Mouse (Mus musculus): ENCODE data around the gene Pdp2. TPM values are rescaled to one million over a fixed set of nuclear protein-coding genes. Genes with fewer than 3 reads are reported as not detected.

The Pdp2 gene
- polyA plus RNA-seq, 1 experiment from 2014 or later, result 12.7 TPM

DNA sequence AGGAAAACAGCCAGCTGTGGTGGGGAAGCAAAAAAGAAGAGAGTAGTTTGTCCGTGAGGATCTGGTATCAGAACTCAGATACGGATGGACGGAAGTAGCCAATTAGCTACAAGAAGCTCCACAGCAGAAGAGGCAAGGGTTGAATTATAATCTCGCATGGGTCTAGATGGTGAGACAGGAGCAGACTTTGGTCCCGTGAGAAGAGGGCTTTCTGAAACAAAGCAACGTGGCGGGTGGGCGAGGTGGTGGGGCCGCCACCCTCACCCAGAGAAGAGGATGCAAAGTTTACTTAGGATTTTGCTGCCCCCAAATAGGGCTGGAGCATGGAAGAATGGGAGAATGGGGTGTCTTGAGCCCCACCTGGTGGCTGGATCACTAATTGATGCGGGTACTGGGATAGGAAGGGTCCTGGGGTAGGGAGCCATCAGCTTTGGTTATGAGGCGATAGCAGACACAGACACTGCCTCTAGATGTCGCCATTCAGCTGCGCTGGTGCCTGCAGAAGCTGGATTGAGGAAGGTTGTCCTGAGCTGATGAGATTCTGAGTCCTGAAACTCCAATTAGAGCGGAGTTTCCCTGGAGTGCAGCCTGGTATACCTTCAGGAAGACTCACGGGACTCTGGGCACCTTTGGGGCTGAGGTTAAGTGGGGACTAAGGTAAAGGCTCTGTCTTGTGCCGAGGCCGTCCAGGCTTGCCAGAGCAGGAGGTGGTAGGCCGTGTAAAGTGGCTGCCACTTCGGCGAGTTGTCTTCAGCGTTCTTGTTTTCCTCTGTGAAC is 11.4 kb downstream of the Pdp2 start:
- Histone ChIP-seq H3K27me3 (ENCODE audit: insufficient read depth, poor library complexity, severe bottlenecking) (peaks cover 7% of the 10 kb centered on the region; the same call in 1 of the 2 replicates), H3K36me3 (peaks cover 5% of the 10 kb centered on the region; the same call in 1 of the 2 replicates), H3K9me3 (no peaks in the 10 kb centered on the region), H3K4me3 (peak overlapping the region; percentile 41), H3K4me1 (replicated peaks) (peaks cover 20% of the 10 kb centered on the region), H3K27ac (peak overlapping the region; percentile 50; the same call in 1 of the 2 replicates)
- WGBS, result 21% methylated on average over 21 of the region's 21 CpGs
- peak; percentile 91 for DNase-seq (ENCODE audit: low spot score)

DNA sequence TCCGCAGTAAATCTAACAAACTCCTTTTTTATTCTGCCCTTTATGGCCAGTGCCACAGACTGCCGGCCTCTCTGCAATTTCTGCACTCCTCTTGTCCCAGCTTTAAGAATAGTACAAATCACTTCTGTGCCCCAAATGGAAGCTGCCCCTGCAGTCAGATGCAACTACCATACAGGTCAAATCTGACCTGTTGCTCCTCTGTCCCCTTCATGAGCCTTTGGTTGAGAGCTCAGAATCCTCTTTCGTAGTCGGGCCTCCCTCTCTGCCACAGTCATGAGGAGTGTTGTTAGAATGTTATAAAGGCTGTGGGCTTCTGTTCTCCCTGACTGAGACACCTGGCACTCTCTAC is 12.0 kb downstream of the Pdp2 start:
- WGBS, result 69% methylated on average over 4 of the region's 4 CpGs
- H3K36me3 ChIP-seq, result peaks cover 3% of the 10 kb centered on the region; the same call in 1 of the 2 replicates
- no peak overlapping the region for H3K4me3 ChIP-seq
- H3K4me1 ChIP-seq (replicated peaks), result peaks cover 20% of the 10 kb centered on the region
- H3K9me3 ChIP-seq, result no peaks in the 10 kb centered on the region
- DNase-seq (ENCODE audit: low spot score), result no peak
- H3K27ac ChIP-seq, result no peak overlapping the region
- H3K27me3 ChIP-seq (ENCODE audit: insufficient read depth, poor library complexity, severe bottlenecking), result peaks cover 7% of the 10 kb centered on the region; the same call in 1 of the 2 replicates

DNA sequence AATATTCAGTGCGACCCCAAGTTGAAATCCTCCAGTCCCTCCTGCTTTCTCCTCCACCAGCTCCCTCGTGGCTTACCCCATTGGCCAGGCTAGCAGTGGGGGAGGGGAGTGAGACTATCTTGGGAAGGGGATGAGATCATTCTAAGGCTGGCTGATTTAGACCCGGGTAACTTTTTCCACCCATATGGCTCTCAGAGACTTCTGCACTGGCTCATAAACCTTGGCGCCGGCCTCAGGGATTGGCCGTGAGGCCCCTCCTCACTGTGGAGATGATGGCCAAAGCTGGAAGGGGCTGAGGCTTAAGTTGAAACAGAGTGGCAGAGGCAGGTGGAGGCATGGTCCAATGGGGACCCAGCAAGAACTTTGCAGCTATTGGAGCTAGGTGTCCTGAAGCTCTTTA is 15.1 kb downstream of the Pdp2 start:
- H3K4me1 ChIP-seq (replicated peaks), result peaks cover 22% of the 10 kb centered on the region
- no peaks in the 10 kb centered on the region for H3K36me3 ChIP-seq
- H3K27me3 ChIP-seq (ENCODE audit: insufficient read depth, poor library complexity, severe bottlenecking), result peaks cover 2% of the 10 kb centered on the region; the same call in 1 of the 2 replicates
- H3K4me3 ChIP-seq, result no peak overlapping the region
- WGBS, result 53% methylated on average over 6 of the region's 6 CpGs
- no peaks in the 10 kb centered on the region for H3K9me3 ChIP-seq
- no peak for DNase-seq (ENCODE audit: low spot score)
- no peak overlapping the region for H3K27ac ChIP-seq

DNA sequence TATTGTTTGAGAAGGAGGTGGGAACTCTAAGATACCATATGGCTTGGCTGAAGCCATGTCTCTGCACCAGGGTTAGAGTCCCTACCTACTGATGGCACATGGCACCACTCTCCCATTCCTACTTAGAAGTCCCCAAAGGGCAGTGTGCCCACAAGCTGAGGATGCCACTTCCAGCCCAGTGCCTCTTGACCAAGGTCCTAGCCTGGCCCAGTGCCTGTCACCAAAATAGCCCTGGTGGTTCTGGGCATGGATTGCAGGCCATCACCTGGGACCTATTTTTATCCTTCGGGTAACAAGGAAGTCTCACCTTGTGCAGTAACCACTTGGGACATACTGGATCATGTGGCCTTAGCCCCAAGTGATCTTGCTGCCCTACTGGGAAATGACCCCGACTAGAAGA is 16.7 kb downstream of the Pdp2 start:
- Histone ChIP-seq H3K36me3 (no peaks in the 10 kb centered on the region), H3K9me3 (no peaks in the 10 kb centered on the region), H3K4me1 (replicated peaks) (peaks cover 6% of the 10 kb centered on the region; the same call in 1 of the 2 replicates), H3K4me3 (no peak overlapping the region), H3K27ac (no peak overlapping the region), H3K27me3 (ENCODE audit: insufficient read depth, poor library complexity, severe bottlenecking) (no peaks in the 10 kb centered on the region; the same call in 1 of the 2 replicates)
- whole genome bisulfite sequencing, result 85% methylated on average over 2 of the region's 2 CpGs
- no peak for DNase-seq (ENCODE audit: low spot score)

DNA sequence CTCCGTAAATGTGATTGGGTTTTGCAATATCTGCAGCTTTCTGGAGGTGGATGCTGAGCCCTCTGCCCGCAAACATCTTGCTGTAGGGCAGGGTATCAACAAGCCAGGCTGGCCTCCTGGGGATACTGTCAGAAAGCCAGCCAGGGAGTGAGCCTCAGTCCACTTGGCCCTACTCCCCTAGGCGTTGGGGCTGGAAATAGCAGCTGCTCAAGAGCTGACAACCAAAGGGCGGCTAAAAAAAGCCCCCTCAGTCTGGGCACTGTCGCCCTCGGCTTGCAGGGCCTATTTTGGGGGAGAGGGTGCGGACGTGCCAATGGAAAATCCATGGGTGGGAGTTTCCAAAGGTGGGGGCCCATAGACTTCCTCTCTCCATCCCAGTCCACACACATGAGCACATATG is 18.0 kb downstream of the Pdp2 start:
- 81% methylated on average over 8 of the region's 8 CpGs for WGBS
- H3K27ac ChIP-seq, result no peak overlapping the region
- no peaks in the 10 kb centered on the region for H3K9me3 ChIP-seq
- H3K4me3 ChIP-seq, result no peak overlapping the region
- peaks cover 6% of the 10 kb centered on the region; the same call in 1 of the 2 replicates for H3K4me1 ChIP-seq (replicated peaks)
- DNase-seq (ENCODE audit: low spot score), result no peak
- no peaks in the 10 kb centered on the region; the same call in 1 of the 2 replicates for H3K27me3 ChIP-seq (ENCODE audit: insufficient read depth, poor library complexity, severe bottlenecking)
- H3K36me3 ChIP-seq, result no peaks in the 10 kb centered on the region

DNA sequence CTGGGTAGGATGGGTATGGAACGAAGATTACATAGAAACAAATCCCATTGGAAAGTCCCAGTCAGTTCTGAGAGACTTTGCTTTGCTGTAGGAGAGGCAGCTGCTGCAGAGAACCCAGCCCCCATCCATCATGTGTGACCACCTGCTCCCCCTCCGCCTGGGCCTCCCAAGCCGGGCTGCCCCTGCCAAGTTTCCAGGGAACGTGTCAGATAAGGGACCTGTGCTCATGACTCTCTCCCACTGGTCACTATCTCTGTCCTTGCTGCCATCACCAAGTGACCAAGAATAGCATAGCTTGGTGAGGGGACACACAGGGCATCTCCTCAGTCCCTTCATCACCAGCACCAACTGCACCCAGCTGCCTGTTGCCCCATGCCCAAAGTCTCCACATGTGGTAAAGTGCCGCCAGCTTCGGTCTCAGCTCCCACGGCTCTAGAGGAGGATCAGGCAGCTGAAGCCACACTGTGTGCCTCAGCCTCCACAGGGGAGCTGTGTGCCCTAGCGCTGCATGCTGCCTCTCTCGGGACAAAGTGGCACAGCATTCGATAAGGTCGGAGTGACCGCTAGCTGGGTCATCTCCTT is 19.0 kb downstream of the Pdp2 start:
- WGBS, result 85% methylated on average over 12 of the region's 12 CpGs
- H3K9me3 ChIP-seq, result no peaks in the 10 kb centered on the region
- no peaks in the 10 kb centered on the region for H3K27me3 ChIP-seq (ENCODE audit: insufficient read depth, poor library complexity, severe bottlenecking)
- no peak for DNase-seq (ENCODE audit: low spot score)
- no peaks in the 10 kb centered on the region for H3K36me3 ChIP-seq
- no peak overlapping the region for H3K4me3 ChIP-seq
- H3K27ac ChIP-seq, result no peak overlapping the region
- peaks cover 6% of the 10 kb centered on the region; the same call in 1 of the 2 replicates for H3K4me1 ChIP-seq (replicated peaks)

DNA sequence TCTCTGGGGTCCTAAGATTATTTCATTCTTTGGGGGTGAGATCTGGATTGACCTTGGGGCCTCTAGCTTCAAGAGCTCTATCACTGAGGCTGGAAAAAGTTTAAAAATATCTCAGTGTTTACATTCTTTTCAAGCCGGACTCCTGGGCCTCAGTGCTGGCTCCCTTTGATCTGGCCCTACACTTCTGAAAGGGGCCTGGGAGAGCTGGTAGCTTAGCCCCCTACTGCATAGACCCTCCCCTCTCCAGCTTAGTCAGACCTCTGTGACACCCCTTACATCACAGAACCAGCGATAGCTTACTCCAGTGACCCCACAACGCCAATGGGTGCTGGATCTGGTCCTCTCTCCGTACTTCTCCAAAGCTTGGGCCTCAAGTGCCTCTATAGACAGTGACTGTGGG is 20.4 kb downstream of the Pdp2 start:
- Histone ChIP-seq H3K9me3 (no peaks in the 10 kb centered on the region), H3K4me3 (no peak overlapping the region), H3K27me3 (ENCODE audit: insufficient read depth, poor library complexity, severe bottlenecking) (no peaks in the 10 kb centered on the region), H3K4me1 (replicated peaks) (peaks cover 6% of the 10 kb centered on the region; the same call in 1 of the 2 replicates), H3K36me3 (no peaks in the 10 kb centered on the region), H3K27ac (no peak overlapping the region)
- 79% methylated on average over 4 of the region's 4 CpGs for WGBS
- DNase-seq (ENCODE audit: low spot score), result no peak

DNA sequence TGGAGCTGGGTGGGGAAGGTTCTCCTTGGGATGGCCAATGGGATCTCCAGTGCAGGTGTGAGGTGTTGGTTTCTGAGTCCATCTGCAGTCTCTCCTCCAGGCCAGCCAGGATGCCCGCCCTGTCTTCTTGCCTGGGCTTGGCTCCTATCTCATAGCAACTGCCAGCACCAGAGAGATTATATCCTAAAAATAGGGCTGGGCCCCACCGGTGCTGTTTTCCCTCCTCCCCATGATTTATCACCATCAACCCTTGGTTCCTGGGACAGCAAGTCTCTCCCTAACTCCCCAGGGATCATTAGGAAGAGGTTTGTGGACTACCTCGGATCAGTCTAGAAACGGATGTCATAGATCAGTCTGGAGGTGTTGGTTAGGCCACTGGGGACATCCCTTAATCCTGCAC is 21.9 kb downstream of the Pdp2 start:
- 81% methylated on average over 4 of the region's 4 CpGs for WGBS
- Histone ChIP-seq H3K36me3 (no peaks in the 10 kb centered on the region), H3K4me1 (replicated peaks) (peaks cover 6% of the 10 kb centered on the region; the same call in 1 of the 2 replicates), H3K9me3 (no peaks in the 10 kb centered on the region), H3K27me3 (ENCODE audit: insufficient read depth, poor library complexity, severe bottlenecking) (no peaks in the 10 kb centered on the region), H3K27ac (no peak overlapping the region), H3K4me3 (no peak overlapping the region)
- no peak for DNase-seq (ENCODE audit: low spot score)

DNA sequence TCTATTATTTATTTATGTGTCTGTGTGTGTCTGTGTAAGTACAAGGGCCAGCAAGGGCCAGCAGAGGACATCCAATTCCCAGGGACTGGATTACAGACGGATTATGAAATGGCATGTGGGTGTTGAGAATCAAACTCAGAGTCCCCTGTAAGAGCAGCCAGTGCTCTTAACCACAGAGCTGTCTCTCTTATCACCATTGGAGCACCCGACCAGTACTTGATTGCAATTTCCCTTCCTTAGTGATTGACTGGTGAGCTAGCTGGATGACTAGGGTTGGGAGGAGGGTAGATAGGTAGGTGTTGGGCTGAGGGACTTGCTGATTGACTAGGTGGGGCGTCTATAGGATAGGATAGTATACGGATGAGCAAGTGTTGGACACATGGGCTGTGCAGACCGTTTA is 29.5 kb downstream of the Pdp2 start:
- Histone ChIP-seq H3K36me3 (no peaks in the 10 kb centered on the region), H3K9me3 (no peaks in the 10 kb centered on the region), H3K4me1 (replicated peaks) (no peaks in the 10 kb centered on the region), H3K27ac (no peak overlapping the region), H3K4me3 (no peak overlapping the region), H3K27me3 (ENCODE audit: insufficient read depth, poor library complexity, severe bottlenecking) (no peaks in the 10 kb centered on the region)
- 80% methylated on average over 5 of the region's 5 CpGs for WGBS
- no peak for DNase-seq (ENCODE audit: low spot score)

DNA sequence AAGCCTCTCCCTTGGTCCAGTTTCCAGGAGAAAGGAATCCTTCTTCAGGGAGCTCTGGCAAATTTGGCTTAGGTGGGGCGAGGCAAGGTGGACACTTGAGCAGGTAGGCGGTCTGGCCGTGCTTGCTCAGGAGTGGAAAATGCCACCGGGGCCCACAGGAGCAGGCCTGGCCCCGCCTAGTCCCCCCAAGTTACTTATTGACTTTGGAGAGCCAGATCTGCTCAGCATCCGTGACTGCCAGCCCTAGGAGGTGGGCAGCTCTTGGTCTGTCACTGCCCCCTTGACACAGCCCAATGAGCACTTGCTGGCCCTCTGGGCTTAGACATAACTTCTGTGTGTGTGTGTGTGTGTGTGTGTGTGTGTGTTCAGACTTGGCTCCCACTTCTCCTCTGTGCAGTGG is 32.9 kb downstream of the Pdp2 start, which contains the start of gene Cdh16:
Gene Cdh16, minus strand, starts transcription at position 236 of the 400 bp plus-strand sequence.
- Histone ChIP-seq H3K4me3 (no peak within 1 kb of the TSS), H3K4me1 (replicated peaks) (0 out of 2 replicates have a peak, but pooled peaks cover under 1% of the 10 kb centered on the region), H3K9me3 (no peaks in the 10 kb centered on the region), H3K27me3 (ENCODE audit: insufficient read depth, poor library complexity, severe bottlenecking) (peaks cover 9% of the 10 kb centered on the region), H3K36me3 (no peaks in the 10 kb centered on the region), H3K27ac (no peak within 1 kb of the TSS)
- 84% methylated on average over 6 of the region's 6 CpGs for WGBS
- DNase-seq (ENCODE audit: low spot score), result no peak

DNA sequence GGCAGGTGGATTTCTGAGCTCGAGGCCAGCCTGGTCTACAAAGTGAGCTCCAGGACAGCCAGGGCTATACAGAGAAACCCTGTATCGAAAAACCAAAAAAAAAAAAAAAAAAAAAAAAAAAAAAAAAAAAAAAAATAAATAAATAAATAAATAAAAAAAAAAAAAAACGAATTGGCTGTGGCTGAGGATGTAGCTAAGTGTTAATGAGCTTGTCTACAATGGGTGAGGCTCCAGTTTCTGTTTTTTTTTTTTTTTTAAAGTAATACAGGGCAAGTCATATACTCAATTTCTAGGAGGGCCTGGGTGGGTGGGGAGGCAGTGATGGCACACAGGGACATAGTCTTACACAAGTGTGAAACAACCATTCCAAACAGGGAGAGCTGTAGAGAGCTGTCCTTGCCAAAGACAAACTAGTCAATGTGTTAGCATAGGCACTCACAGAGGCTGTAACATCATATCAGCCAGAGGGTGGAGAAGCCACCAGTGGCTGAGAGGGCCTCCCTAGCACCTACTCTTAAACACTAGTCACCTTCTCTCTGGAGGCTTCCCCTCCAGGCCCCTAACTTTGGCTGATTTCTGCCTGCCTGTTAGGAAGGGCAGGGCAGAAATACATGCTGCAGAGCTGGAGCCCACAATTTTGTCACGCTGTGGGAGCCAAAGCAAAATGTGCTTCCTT is 36.0 kb downstream of the Pdp2 start:
- Histone ChIP-seq H3K4me1 (replicated peaks) (peaks cover 27% of the 10 kb centered on the region), H3K9me3 (no peaks in the 10 kb centered on the region), H3K4me3 (no peak overlapping the region), H3K36me3 (no peaks in the 10 kb centered on the region), H3K27me3 (ENCODE audit: insufficient read depth, poor library complexity, severe bottlenecking) (peaks cover 39% of the 10 kb centered on the region), H3K27ac (no peak overlapping the region)
- 73% methylated on average over 4 of the region's 4 CpGs for WGBS
- DNase-seq (ENCODE audit: low spot score), result no peak

DNA sequence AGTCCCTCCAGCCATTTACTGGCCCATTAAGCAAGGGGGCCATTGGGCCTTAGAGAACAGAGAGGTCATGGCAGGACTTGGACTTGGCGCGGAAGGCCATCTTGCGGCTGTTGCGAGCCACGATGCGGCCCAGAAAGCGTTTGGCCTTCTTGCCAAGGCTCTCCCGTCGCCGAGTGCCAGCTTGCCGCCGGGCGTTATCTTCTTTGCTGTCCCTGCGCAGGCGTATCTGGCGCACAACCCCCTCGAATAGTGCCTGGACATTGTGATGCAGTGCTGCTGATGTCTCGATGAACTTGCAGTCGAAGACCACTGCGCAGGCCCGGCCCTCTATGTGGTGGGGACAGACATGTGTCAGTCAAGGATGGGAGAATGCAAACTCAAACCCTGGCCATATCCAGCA is 37.2 kb downstream of the Pdp2 start:
- Histone ChIP-seq H3K4me3 (no peak overlapping the region), H3K27me3 (ENCODE audit: insufficient read depth, poor library complexity, severe bottlenecking) (peaks cover 43% of the 10 kb centered on the region), H3K36me3 (no peaks in the 10 kb centered on the region), H3K4me1 (replicated peaks) (peaks cover 27% of the 10 kb centered on the region), H3K27ac (no peak overlapping the region), H3K9me3 (no peaks in the 10 kb centered on the region)
- DNase-seq (ENCODE audit: low spot score), result no peak
- 96% methylated on average over 21 of the region's 21 CpGs for WGBS

All from hindbrain, embryonic 10.5 days (tissue).